Mouse (Mus musculus) megakaryocyte, embryonic 14.5 days (primary cell): ENCODE data around the gene Aurkb.

Experiments used
- FLI1 ChIP-seq: IDR thresholded peaks from 2 replicates; pipeline ENCODE4 v1.6.1; 2012; ENCODE audit warnings: low read length, inconsistent platforms, mixed read lengths
- GATA1 ChIP-seq: IDR thresholded peaks from 3 replicates; pipeline ENCODE4 v1.6.1; 2012; ENCODE audit warnings: mixed read lengths, low read length, inconsistent platforms, borderline replicate concordance

DNA sequence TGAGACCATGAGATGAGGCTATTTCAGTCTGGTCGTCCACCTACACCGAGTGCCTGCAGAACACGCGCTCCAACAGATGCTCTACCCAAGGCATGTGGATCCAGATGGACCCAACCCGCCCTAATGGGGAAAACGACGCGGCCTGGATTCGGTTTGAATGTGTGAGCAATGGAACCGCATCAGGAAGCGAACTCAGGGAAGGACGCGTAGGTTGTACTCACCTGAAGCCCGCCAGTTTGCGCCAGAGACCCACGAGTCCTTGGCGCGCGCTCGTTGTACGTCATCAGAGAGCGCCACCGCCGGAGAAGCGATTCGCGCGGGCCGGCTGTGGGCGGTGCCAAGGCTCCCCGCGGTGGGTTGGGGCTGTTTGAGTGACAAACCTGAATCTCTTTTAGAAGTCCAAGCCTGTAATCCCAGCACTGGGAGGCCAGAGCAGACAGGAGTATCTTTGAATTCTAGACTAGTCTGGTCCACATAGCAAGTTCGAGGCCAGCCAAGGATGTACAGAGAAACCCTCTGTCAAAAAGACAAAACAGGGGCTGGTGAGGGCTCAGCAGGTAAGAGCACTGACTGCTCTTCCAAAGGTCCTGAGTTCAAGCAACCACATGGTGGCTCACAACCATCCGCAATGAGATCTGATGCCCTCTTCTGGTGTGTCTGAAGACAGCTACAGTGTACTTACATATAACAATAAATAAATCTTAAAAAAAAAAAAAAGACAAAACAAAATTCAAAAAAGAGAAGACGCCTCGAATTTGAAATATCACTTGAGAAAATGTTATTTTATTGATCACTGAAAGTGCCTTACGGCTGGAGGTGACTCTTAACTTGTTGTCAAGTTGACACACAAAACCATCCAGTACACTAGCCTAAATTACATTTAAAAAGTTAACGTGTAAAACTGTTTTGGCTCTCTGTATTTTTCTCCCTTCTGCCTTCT lies 37.0 kb upstream of the Aurkb start, which contains the start of gene Pfas:
- no peak for TF ChIP-seq GATA1
- TF ChIP-seq FLI1, result no peak
